Mouse (Mus musculus) cerebellum, adult 9-11 months (tissue): Measurements from ENCODE around the gene Nuak1.

Source experiments
- DNase-seq: peaks from one replicate; pipeline ENCODE4 v3.0.0; 2022

The Nuak1 gene

DNA sequence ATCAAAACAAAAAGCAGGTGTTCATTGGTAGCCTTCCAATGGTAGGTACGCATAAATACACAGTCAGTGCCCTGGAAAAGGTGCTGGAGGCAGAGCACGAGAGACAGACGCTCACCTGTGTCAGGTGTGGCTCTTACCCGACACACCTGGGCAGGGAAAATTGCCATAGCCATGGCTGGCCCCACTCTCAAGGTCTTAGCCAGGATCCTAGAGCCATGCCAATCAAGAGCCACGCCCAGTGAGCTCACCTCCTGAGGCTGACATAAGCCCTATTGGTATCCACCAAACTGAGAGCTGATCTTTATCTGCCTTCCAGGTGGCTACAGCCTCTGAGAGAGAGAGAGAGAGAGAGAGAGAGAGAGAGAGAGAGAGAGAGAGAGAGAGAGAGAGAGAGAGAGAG, 64.1 kb downstream of the Nuak1 start:
- peak; percentile 24 for DNase-seq

DNA sequence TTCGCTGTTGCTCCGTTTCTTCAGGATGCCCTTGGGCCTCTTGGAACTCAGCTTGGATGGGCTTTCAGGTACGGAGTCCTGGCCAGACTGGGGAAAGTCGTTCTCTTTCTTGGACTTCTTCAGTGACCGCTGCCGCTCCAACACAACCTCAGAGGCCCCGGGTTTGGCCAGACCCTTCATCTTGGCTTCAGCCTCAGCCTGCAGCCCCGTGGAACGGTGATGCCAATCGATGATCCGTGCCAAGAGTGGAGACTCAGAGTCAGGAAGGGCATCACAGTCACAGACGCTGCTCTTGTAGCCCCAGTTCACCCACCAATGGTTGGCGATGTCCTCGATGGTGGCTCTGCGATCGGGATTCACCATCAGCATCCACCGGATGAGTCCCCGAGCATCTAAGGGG, 65.4 kb downstream of the Nuak1 start:
- peak; percentile 41 for DNase-seq

DNA sequence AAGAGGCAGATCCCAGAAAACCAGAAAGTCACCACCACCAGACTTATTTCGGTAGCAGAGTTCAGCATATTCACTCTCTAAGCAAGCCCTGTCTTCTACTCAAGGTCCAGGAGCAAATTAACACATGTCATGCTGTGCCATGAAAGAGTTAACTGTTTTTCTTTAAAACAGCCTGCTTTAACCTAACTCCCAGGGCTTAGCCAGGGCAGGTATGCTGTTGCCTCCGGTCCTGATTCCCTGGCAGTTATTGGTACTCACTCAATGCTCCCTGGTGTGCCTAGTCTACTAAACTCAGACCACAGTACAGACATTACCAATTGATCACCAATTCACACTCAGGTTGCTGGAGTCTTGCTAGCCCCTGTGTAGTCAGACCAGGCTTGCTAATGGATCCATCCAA, 66.9 kb downstream of the Nuak1 start:
- no peak for DNase-seq

DNA sequence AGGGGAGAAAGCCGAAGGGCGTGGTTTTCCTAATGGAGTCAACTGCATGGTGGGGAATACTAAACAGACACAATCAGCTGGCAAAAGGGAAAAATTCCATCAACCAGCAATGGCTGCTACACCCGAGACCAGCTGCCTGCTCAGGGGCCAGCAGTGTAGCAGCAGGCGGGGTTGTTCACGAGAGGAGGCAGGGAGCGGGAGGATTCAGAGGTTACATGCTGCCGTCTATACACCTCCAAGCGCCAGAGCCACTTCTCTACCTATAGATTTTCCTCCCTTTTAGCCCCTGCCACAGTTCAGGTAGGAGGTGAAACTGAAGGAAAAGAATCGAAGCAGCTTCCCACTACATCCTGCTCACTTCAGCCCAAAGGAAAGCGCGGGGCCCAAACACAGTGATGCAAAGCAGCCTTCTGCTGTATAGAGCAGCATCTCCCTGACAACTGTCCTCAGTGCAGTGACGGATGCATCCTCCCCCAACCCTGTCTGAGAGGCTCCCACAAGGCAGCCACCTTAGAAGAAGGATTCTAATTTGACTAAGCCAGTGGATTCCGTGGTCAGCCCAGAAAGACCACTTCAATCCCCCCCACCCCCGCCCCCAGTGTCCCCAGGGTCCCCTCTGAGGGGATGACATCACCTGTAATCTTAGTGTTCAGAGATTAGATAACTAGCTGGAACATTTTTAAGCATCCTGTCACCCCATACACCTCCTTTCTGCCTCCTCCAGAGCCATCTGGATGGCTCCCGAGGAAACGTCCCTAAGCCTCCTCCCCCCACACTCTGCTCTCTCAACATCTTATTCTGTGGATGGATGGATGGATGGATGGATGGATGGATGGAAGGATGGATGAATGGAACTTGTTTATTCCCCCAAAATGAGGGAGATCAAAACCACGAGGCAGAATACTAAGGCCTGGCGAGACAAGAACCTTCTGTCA, 68.0 kb downstream of the Nuak1 start:
- peak; percentile 55 for DNase-seq

DNA sequence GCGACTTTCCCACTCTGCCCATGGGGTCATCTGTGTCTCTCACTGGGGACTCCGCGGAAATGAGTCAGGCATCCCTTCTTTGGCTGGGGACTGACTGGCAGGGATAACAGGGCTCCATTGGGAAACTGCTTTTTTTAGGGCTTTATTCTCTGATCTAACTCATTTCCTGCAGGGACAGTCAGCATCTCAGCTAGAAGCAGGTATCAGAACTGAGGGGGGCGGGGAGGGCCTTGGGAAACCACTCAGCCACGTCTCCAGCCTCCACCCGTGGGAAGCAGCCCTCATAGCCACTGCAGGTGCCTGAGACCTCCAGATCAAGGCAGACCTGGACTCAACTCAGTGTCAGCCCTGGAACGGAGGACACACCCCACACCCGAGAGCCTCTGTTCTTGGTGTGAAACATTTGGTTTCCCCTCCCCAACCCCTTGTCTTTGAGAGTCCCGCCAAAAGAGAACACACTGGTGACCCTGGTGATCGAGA, 68.7 kb downstream of the Nuak1 start:
- peak; percentile 80 for DNase-seq

DNA sequence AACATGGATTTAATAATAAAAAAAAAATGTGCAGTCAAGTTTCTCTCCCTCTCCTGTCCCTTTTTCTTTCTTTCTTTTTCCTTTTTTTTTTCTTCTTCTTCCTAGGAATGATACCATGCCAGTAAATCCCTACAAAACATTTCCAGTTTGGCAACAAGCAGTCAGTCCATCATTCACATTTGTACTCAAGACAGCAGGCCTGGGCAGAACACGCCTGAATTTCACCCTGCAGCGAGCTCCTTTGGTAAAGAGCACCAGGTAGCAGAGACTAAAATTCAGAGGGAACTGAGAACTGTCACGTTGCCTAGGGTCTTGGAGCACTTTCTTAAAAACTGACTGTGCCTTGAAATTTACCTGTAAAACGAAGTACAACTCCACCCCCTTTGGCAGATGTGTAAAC, 69.2 kb downstream of the Nuak1 start:
- DNase-seq, result no peak

DNA sequence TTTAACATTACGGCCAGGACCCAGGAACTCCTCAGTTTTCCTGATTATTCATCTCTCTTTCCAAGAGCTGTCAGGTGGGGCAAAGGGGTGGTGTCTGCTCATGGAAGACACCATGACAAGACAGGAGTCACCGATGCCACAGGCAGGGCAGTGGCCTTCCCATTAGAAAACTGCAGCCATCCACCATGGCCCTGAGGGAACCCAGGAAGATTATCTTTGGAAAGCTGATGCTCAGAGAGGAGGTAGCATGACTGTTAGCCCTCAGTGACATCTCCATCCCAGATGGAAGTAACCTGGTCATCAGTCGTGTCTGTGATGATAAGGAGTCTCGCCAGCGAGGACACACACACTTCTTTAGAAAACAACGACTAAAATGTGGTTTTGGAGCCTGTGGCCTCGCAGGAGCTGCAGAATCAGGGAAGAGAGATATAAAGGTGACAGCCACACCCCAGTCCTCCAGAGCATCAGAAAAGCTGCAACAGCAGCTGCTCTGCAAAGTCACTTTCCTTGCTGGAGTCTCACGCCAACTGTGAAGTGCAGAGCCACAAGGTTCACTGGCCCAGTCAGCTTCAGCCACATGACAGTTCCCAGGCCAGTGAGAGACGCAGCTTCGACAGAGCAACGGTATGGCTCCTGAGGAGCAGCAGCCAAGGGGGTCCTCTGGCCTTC, 70.6 kb downstream of the Nuak1 start:
- peak; percentile 20 for DNase-seq

DNA sequence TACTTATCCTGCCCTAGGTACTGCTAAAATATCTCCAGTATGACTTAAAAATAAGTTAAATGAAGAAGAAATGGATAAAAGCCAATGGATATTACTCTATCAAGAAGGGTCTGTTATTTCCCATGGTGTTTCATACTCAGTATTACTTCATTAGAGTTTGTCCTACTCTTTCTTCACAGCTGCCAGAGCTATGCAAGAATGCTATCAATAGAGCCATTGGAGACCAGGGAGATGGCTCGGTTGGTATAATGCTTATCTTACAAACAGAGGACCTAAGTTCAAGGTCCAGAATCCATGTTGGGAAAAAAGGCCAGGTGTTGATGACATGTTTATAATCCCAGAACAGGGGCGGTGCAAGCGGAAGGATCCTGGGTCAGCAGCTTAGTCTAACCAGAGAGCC, 72.2 kb downstream of the Nuak1 start:
- DNase-seq, result peak; percentile 1

DNA sequence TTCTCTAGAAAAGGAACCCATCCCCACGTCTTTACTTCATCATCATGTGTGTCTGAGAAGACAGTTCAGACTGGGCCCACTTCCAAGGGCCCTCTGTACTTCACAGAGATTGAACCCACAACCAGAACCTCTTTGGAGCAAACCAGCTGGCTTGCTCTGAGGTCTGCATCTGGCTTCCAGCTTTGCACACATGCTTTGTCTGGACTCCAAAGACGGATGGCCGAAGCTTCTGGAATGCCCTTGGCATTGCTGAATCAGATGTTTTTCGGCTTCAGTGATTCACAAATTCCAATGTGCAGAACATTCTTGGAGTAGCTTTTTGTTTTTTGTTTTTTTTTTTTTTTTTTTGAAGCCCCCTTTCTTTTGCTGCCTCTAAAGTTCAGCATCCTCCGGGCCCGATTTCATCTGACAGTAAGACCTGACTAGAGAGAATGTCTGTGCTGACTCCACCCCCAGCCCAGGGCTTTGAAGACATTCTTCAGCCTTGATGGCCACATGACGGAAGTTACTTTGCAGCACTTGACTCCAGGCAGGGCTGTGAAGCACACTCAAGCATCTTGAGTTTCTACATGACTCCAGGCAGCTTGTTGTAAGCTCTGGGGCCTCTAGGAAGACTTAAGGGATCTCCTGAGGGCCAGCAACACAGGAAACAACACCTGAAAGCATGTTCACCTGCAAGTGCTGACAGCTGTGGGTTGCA, 75.1 kb downstream of the Nuak1 start:
- DNase-seq, result peak; percentile 15

DNA sequence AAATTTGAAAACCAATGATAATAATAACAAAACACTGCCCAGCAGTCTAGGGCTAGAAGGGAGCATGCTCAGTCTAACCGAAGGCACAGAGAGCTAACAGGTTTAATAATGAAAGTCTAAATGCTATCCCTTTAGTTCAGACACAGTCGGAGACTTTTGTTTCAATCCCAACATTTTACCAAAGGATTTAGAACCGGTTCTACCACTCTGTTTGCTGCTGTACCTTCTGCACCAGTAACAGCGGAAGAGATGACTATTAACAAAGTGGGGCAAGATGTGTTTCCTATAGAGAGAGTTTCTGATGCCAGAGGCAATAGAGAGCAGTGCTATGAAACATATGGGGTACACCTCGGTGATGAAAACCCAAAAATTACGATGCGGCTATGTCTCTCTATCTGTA, 76.6 kb downstream of the Nuak1 start:
- DNase-seq, result peak; percentile 2

DNA sequence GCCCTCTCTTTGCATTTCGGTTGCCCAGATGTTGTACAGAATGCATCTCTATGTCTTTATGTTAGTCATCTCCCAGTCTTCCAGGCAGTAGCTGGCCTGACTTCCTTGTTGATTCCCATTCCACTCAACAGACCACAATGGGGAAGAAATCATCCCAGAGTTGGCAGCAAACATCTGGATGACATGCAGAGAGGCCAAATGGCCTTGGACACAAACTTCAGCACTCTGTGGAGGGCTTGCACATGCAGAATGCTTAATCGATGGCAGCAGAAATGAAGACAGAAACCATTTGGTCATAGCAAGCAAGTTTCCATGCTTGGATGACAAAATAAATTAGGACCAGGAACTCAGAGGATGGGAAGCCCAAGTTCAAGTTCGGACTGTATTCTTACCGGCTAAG, 79.4 kb downstream of the Nuak1 start:
- DNase-seq, result no peak

DNA sequence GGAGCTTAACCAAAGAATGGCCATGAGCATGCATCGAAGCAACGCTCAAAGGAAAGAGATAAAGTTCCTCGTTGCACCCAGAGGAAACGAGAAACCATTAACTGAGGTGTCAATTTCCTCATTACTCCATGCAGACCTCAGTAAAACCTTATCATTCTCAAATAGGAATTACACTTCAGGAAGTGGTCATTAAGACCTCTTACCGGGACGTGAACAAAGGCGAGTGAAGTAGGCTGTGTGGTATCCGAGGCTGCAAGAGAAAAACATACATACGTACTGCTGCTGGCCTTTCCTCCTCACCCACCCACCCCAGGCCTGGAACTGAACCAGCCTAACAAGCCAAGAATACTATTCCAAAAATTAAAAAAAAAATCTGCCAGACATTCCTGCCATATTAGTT, 80.0 kb downstream of the Nuak1 start:
- DNase-seq, result no peak

DNA sequence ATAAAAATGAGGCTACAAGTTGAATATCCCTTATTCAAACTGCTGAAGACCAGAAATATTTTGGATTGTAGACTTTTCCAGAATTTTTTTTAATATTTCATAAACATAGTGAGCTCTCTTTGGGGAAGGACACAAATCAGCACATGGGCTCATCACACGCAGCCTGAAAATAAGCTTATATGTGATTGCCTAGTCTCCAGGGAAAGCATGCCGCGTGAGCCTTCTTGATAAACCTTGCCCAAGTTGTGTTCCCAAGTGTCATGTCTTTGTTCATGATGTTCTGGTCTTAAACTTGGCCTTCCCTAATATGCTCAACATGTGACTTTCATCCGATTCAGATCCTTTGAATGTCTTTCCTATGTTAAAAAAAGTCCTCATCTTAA, 81.7 kb downstream of the Nuak1 start:
- DNase-seq, result no peak

DNA sequence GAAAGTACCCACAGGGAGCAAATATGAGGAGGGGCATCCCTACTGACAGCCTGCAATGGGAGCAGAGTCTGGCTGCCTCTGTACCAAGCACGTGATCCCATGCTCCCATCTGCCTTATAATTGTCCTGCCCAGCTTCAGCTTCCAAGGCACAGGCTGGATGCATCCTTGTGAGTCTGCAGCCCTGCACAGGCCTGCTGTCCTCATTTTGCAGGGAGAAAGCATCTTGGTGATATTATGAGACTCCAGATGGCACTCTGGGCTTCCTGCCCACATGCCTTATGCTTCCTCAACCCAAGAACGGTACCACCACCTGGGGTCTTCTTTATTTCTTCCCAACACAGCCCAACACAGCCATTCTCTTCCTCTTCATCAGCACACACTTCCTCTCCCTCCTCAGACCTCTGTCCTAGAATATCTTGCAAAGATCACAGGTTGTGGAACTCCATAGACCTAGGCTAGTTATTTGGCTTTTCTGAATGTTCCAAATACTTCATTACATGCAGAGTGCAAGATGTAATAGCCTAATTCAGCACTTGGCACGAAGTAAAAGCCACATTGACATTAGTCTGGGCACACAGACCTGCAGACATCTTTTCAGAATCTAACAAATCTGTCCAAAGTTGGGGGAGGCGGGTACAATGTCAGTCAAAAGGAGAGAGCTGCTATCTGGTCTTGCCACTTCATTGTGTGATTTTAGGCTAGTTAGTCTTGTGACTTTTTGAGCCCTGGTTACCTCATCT, 82.2 kb downstream of the Nuak1 start:
- DNase-seq, result peak; percentile 98

DNA sequence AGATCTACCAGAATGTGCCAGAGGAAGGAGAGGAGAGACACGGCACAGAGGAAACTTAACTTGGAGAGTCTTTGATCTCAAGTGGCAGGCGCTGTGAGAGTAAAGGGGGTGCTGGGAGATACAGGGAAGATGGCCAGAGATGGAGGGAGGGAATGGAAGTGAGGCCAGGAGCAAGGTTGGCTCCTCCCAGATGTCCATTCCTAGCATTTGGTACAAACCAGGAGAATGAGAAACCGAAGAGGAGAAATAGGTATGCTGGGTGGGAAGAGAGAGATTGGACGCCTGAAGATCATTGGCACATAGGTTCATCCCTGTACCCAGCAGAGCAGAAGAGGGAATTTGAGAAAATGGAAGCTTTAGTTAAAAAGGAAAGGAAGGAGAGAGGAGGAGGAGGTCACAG, 82.8 kb downstream of the Nuak1 start:
- no peak for DNase-seq

DNA sequence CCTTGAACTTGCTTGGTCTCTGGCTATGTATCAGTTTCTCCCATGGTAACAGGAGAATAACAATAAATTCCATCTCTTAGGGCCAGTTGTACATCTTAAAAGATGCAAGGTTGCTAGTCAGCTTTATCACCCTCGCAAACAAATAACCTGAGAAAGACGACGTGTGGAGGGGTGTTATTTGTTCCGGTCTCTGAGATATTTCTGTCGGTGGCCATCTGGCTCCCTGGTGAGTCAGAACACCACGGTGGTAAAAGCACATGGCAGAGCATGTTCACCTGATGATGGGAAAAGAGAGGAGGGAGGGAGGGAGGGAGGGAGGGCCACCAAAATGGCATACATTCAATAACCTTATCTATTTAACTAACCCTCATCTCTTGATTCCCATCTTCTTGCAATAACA, 86.1 kb downstream of the Nuak1 start:
- DNase-seq, result no peak

DNA sequence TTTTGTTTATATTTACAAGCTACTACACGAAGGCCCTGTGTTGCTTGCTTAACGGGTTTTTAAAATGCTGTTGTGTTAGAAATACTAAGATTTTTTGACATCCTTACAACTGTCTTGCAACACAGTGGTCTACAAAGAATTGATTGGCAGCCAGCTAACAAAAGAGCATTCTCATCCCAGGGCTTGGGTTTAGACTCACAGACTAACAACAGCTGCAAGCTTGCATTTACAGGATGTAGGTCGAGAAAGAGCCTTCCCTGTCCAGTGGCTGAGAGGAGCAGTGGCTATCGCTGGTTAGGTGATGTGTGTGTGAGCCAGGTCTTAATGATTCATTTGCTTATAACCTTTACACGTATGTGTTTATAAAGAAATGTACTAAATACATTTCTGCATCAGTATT, 94.7 kb downstream of the Nuak1 start:
- no peak for DNase-seq

DNA sequence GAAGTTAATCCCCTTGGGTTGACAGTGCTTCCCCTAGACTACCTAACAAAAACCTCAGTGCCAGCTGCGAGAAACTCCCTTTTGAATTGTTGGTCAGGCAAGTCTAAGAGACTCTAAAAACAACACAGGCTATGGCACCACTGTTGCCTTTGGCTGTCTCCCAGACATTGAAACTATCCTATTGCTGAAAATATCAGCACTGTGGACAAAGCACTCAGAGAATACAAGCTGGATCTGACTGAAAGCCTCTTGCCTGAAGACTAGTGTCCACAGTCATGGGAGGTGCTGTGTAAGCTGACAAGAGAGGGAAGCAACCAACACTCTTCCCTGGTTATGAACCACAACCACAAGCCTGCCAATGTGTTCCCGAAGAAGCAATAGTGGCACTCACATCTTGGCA, 96.9 kb downstream of the Nuak1 start:
- no peak for DNase-seq

DNA sequence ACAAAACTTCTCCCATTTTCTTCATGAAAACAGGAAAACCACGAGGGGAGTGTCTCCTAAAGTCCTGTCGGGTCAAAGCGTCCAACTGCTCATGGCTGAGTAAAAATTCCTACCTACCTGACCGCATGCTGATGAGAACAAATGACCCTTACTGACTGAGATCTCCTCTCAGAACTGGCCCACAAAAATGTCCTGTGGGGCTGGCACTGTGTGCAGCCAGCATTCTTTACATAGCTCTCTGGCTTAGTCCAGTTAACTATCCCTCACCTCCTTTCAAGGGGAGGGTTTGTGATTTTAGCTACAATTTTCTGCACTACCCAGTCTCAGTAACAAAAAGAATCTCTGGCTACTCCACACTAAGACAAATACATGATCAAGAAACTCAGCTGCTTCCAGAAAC, 100.9 kb downstream of the Nuak1 start:
- no peak for DNase-seq

DNA sequence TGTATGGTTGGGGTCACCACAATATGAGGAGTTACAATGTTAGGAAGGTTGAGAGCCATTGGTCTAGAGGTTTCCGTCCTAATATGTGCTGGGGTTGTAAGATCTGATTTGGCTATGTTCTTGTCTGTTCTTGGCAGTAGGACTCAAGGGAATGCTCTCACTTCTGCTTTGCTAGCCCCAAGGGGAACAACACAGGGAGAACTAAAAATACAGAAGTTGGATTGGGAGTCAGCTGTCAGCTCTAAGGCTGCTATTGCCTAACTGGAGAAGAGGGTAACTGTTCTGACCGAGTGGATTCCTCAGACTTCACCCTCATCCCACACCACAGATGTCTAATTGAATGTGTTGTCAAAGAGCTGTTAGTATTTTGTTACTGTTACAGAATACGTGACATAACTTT, 101.6 kb downstream of the Nuak1 start:
- DNase-seq, result no peak

DNA sequence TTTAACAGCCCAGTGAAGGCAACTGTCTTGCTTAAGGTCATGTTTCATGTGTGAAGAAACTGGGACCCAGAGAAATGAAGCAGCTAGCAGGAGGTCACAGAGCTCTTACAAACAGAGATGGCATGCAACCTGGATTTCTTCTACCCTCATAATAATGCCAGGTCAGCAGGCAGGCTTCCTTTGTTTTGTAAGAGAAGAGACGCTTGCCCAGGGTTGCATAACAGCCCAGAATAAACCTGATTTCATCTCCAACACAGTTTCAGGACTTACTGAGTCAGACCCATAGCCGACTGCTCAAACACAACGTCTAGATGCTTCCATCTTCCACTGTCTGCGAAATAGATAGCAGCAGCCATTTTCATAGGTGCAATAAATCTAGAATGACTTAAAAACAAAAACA, 105.0 kb downstream of the Nuak1 start:
- DNase-seq, result peak; percentile 24

DNA sequence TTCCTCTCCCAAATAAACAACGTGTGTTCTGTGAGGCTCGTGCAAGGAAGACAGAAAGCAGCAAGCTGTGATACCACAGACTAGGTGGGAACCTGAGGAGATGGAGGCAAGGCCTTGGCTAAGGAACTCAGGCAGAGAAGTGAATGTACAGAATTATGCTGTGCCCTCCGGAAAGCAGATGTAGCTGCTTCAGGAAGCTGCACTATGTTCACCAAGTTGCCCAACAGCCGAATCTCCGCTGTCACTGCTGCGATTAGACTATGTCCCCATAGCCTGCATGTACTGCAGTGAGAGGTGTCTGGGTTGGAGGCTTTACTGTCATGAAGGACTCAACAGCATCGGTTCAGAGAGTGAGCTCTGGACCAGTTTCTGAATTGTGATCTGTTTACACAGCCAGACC, 110.6 kb downstream of the Nuak1 start:
- DNase-seq, result no peak

DNA sequence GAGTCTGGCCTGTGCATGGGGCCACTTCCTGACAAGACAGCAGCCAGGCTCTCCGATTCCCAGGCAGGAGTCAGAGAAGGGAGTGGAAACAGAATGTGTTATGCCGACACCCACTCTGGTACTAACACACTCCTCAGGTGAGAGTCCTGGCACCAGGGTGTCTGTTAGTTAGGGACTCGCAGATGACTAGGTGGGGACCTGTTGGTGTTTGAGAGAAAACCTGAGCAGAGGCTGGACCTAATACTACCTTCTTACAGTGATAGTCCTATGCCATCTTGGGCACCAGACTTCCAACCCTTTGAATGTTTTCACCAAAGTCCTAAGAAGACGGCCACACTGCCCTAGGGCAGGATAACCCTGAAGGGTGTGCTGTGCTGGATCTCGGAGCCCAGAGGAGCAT, 111.1 kb downstream of the Nuak1 start:
- DNase-seq, result no peak
